Mouse (Mus musculus): ENCODE data around the gene Ttll9.

GRCm38 (mm10) chr2:153002492-153003248, 40.4 kb downstream of the Ttll9 start:
- TF ChIP-seq CTCF (conservative IDR thresholded peaks at IDR 0.05; ENCODE audit: low read length) (no peak), POU5F1 (IDR thresholded peaks at IDR 0.05; ENCODE audit: borderline replicate concordance, low read length) (no peak), NANOG (IDR thresholded peaks at IDR 0.05; ENCODE audit: borderline replicate concordance, low read length) (no peak)

All from E14TG2a.4 (cell line).